Mouse (Mus musculus) hindbrain, embryonic 10.5 days (tissue): ENCODE measurements around the gene Hist1h3b. TPM values are rescaled to one million over a fixed set of nuclear protein-coding genes. Genes with fewer than 3 reads are reported as not detected.
"Not testable (repeated sequence)": the region's sequence is repeated elsewhere in the genome, so short reads cannot be mapped to it uniquely, and the experiment has no call there.

Source experiments
- DNase-seq: peaks from one replicate; pipeline ENCODE4 v3.0.0-alpha.2; 2017; ENCODE audit warnings: low spot score
- H3K27ac ChIP-seq: fragments of 300-500 bp; sonication (generic); 2 replicates; pipeline ENCODE4 v1.5.1; 2016; ENCODE audit warnings: mild to moderate bottlenecking, moderate library complexity
- H3K27me3 ChIP-seq: fragments of 300-500 bp; sonication (generic); 2 replicates; pipeline ENCODE4 v1.6.1; 2016; ENCODE audit warnings: mild to moderate bottlenecking; ENCODE audit not compliant: poor library complexity, insufficient read depth, severe bottlenecking
- H3K36me3 ChIP-seq: fragments of 300-500 bp; sonication (generic); 2 replicates; pipeline ENCODE4 v1.6.1; 2016; ENCODE audit warnings: mild to moderate bottlenecking, moderate library complexity
- H3K4me1 ChIP-seq: fragments of 300-500 bp; sonication (generic); replicated peaks from 2 replicates; pipeline ENCODE4 v1.6.1; 2016; ENCODE audit warnings: mild to moderate bottlenecking
- H3K4me3 ChIP-seq: fragments of 300-500 bp; sonication (generic); 2 replicates; pipeline ENCODE4 v1.5.1; 2016; ENCODE audit warnings: mild to moderate bottlenecking, moderate library complexity
- H3K9me3 ChIP-seq: fragments of 300-500 bp; sonication (generic); 2 replicates; pipeline ENCODE4 v1.6.1; 2016; ENCODE audit warnings: mild to moderate bottlenecking, moderate library complexity
- WGBS: fragments of 180-500 bp; shearing (Covaris S2); methylation state at CpG from one replicate; pipeline ENCODE4 v1.1.7; 2016; 5-methylcytosine and 5-hydroxymethylcytosine counted together
- polyA plus RNA-seq: library from polyadenylated mRNA; unstranded; fragments of >200 nt; fragmentation: Nextera tagmentation; extraction: Ambion mirVana; gene quantifications from 2 replicates; pipeline ENCODE4 v1.2.1, GENCODE M21; 2016

Hist1h3b gene
- polyA plus RNA-seq, result 5.5 and 8.8 TPM in 2 replicates

DNA sequence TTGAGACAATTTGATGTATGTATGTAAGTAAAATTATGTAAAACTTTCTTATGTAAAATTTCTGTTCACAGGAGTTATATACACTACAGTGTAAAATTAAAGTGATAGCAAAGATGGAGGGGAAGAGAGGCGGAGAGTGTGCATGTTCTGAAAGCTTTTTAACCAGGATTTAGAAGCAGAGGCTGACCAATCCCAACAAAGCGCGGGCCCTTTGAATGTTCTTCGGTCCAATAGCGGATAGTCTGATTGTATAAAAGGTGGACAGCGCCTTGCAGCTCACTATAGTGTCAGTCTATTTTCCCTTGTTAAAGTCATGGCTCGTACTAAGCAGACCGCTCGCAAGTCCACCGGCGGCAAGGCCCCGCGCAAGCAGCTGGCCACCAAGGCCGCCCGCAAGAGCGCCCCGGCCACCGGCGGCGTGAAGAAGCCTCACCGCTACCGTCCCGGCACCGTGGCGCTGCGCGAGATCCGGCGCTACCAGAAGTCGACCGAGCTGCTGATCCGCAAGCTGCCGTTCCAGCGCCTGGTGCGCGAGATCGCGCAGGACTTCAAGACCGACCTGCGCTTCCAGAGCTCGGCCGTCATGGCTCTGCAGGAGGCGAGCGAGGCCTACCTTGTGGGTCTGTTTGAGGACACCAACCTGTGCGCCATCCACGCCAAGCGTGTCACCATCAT, at the start of gene Hist1h3b:
Gene Hist1h3b (plus strand): TSS at position 201 of the 675 bp plus-strand sequence.
- DNase-seq, result peak; percentile 93
- WGBS, result 0% methylated on average over 25 of the region's 47 CpGs
- peaks cover 35% of the 10 kb centered on the region for H3K4me1 ChIP-seq
- H3K27ac ChIP-seq, result peak within 1 kb of the TSS; percentile 97
- peak within 1 kb of the TSS; percentile 55 for H3K4me3 ChIP-seq
- not testable (repeated sequence) for H3K36me3 ChIP-seq, H3K9me3 ChIP-seq, H3K27me3 ChIP-seq

DNA sequence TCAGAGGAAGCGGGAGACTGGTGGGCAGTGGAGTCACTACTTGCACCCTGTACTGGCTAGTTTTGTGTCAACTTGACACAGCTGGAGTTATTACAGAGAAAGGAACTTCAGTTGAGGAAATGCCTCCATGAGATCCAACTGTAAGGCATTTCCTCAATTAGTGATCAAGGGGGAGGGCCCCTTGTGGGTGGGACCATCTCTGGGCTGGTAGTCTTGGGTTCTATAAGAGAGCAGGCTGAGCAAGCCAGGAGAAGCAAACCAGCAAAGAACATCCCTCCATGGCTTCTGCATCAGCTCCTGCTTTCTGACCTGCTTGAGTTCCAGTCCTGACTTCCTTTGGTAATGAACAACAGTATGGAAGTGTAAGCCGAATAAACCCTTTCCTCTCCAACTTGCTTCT, 49.3 kb upstream of the Hist1h3b start:
- Histone ChIP-seq H3K27me3 (peaks cover 12% of the 10 kb centered on the region; the same call in 1 of the 2 replicates), H3K4me1 (peaks cover 14% of the 10 kb centered on the region)
- not testable (repeated sequence) for H3K36me3 ChIP-seq, H3K4me3 ChIP-seq, H3K9me3 ChIP-seq, DNase-seq, H3K27ac ChIP-seq
- WGBS, result 82% methylated on average over 2 of the region's 2 CpGs

DNA sequence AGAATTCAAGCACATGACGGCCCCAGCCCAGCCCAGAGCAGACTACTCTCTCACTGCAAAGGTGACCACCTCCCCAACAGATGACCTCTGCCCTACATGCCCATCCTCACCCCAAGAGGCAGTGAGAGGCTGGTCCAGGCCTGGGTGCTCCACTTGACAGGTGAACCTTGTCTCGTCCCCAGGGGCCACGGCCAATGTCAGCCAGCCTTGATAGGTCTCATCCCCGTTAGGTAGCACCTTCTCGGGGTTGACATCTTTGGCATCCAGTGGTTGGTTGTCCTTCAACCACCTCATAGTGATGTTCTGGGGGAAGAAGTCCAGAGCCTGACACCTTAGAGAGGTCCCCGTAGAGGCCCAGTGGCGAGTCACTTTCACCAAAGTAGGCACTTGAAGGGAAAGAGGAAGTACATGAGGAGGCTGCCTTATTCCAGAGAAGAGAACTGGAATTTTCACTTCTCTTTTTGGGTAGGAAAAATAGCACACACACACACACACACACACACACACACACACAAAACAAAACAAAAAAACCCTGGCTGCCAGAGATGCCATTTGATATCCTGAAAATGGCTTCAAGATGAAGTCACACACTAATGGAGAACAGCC, 46.2 kb upstream of the Hist1h3b start:
- 91% methylated on average over 7 of the region's 7 CpGs for WGBS
- no peaks in the 10 kb centered on the region for H3K36me3 ChIP-seq
- no peak overlapping the region for H3K27ac ChIP-seq
- H3K4me3 ChIP-seq, result no peak overlapping the region
- no peak for DNase-seq
- H3K4me1 ChIP-seq, result peaks cover 26% of the 10 kb centered on the region
- no peaks in the 10 kb centered on the region for H3K9me3 ChIP-seq
- H3K27me3 ChIP-seq, result peaks cover 22% of the 10 kb centered on the region; the same call in 1 of the 2 replicates

DNA sequence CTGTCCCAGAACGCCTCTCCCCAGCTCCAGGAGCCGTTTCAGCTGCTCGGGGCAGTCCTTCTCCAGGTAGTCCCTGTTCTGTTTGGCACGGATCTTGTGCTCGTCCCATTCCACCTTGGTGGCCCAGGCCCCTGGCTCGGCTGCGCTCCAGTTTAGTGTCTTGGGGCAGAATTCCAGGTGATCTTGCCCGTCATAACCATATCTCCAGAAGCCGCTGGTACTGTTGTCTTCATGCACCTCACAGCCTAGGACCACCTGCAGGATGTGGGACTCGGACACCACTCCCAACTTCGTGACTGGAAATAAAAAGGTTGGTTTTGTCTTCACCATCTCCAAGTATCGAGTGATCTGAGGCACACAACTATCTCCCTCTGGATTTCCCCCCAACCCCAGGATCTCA, 45.3 kb upstream of the Hist1h3b start:
- Histone ChIP-seq H3K4me3 (no peak overlapping the region), H3K4me1 (peaks cover 23% of the 10 kb centered on the region), H3K36me3 (no peaks in the 10 kb centered on the region), H3K27me3 (peaks cover 29% of the 10 kb centered on the region; the same call in 1 of the 2 replicates), H3K27ac (no peak overlapping the region), H3K9me3 (no peaks in the 10 kb centered on the region)
- 93% methylated on average over 12 of the region's 12 CpGs for WGBS
- DNase-seq, result no peak

DNA sequence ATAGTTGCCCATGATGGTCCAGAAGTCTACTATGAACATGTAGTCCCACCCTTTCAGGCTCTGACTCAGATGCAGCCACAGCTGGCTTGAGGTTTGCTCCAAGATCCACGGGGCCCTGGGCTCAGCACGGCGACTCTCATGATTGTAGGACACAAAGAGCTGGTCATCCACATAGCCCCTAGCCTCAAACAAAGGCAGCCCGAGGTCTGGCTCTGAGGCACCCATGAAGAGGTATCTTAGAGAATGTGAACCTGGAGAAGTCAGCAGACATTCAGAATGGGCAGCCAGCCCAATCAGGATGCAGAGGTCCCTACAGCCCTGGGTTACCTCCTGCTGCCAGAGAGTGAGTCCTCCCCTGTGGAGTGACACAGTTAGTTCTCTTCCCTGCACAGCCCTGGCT, 44.0 kb upstream of the Hist1h3b start:
- 82% methylated on average over 4 of the region's 4 CpGs for WGBS
- Histone ChIP-seq H3K27ac (no peak overlapping the region), H3K36me3 (no peaks in the 10 kb centered on the region), H3K4me3 (no peak overlapping the region), H3K9me3 (no peaks in the 10 kb centered on the region), H3K4me1 (peaks cover 23% of the 10 kb centered on the region), H3K27me3 (peaks cover 29% of the 10 kb centered on the region; the same call in 1 of the 2 replicates)
- DNase-seq, result no peak

DNA sequence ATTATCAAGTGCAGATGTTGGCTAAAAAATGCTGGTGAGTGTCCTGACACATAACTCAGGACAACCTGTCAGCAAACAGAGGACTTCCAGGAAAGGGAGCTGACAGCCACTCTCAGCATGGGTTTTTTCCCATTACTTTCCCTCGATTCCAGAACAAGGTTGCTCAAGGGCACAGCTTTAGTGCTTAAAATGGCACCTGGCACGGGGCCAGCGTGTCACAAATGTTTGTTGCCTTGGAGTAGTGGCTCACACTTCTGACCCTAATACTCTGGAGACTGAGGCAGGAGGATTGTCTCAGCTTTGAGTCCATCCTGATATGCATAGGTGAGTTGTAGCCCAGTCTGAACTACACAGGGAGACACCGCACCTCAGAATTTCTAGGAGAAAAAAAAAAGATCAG, 43.4 kb upstream of the Hist1h3b start:
- 80% methylated on average over 4 of the region's 4 CpGs for WGBS
- Histone ChIP-seq H3K4me3 (no peak overlapping the region), H3K27me3 (peaks cover 29% of the 10 kb centered on the region; the same call in 1 of the 2 replicates), H3K36me3 (no peaks in the 10 kb centered on the region), H3K4me1 (peaks cover 23% of the 10 kb centered on the region), H3K9me3 (no peaks in the 10 kb centered on the region), H3K27ac (no peak overlapping the region)
- DNase-seq, result no peak

DNA sequence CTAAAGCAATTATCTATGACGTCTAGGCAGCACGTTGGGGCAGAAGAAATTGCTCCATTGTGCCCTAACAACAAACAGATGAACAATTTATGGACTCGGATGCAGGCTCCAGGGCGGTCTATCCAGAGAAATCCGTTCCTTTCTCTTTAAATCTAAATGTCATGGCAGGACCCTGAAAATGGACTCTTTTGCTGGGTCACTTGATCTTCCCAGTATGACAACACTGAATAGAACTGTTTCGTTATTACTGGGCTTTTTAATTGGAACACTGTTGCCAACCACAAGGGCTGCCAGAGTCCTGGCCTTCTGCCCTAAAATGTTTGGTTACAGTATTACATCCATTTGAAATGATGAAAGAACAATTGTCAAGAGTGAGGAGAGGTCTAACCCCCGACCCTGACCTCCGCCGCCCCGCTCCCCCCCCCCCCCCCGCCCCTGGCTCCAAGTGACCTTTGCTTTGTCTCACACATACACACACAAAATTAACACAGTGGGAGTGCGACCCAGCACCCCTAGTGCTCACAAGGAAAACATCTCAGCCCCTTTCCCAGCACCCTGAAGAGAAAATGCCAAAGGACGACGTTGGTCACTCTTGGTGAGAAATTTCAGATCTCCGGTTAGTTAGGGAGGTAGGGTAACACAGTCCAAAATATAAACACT, 42.2 kb upstream of the Hist1h3b start:
- Histone ChIP-seq H3K36me3 (no peaks in the 10 kb centered on the region), H3K4me3 (peak overlapping the region; percentile 46), H3K27ac (peak overlapping the region; percentile 78), H3K4me1 (peaks cover 26% of the 10 kb centered on the region), H3K9me3 (no peaks in the 10 kb centered on the region), H3K27me3 (peaks cover 26% of the 10 kb centered on the region; the same call in 1 of the 2 replicates)
- peak; percentile 49 for DNase-seq
- WGBS, result 11% methylated on average over 15 of the region's 15 CpGs

DNA sequence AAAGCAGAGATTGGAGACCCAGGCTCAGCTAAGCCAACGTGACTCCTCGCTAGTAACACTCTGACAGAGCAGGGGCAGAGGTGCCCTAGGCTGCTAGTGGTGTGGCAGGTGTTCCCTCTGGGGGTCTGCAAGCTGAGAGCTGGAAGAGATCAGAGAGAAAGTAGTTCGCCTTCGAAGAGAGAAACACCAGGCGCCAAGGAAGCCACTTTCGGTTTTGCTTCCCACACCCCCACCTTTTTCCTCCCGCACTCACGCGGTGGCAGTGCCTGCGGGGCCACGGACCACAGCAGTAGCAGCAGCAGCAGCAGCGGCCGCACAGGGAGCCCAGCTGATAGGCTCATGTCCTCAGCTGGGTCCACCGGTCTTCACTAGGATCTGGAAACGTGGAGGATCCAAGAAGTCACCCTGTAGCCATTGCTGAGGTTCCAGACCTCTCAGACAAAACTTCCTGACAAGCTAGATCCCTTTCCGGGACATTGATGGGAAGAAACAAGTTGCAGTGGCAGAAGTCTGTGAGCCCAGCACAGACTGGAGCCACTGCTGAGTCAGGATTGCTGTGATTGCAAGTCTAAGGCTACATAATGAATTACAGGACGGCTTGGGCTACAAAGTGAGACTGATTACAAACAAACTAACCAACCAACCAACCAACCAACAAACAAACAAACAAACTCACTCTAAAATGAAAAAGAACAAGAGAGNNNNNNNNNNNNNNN, 41.5 kb upstream of the Hist1h3b start, which contains the start of gene Hfe:
Gene Hfe (minus strand): TSS at position 481 of the 716 bp plus-strand sequence.
- Histone ChIP-seq H3K27me3 (peaks cover 26% of the 10 kb centered on the region; the same call in 1 of the 2 replicates), H3K27ac (peak within 1 kb of the TSS; percentile 78), H3K4me1 (peaks cover 31% of the 10 kb centered on the region), H3K9me3 (no peaks in the 10 kb centered on the region), H3K36me3 (no peaks in the 10 kb centered on the region), H3K4me3 (peak within 1 kb of the TSS; percentile 46)
- peak; percentile 69 for DNase-seq
- WGBS, result 4% methylated on average over 17 of the region's 17 CpGs

DNA sequence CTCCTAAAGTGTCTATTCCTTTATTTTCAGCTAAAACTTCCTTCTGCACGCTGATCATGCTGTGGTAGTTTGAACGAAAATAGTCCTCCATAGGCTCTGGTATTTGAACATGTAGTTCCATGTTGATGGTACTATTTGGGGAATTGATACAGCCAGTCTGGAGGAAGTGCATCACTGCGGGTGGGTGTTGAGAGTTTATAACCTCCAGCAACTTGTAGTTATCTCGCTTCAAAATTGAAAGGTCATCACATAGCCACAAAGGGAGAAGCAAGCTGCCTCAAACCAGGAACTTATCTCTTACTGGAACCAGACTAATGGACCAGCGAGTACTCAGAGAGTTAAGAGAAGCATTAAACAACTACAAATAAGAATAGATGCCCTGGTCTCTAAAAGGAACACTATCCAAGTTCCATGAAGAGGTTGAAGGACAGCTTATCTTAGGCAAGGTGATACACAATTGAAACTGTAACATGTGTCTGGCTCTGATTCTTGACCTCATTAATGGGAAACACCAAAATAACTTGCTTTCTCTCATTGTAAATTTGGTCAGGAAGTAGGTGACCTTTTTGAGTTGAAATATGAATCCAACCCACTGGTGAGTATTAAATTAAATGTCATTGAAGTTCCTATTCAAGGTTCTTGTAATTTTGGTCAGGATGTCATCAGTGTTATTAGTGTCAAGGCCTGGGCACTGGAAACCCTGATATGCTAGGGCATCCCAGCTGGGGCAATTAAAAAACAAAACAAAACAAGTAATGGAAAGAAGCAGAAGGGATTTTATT, 35.6 kb upstream of the Hist1h3b start:
- WGBS, result 90% methylated on average over 5 of the region's 5 CpGs
- no peaks in the 10 kb centered on the region for H3K36me3 ChIP-seq
- no peak overlapping the region for H3K4me3 ChIP-seq
- peaks cover 10% of the 10 kb centered on the region for H3K4me1 ChIP-seq
- DNase-seq, result no peak
- H3K9me3 ChIP-seq, result 0 out of 2 replicates have a peak, but pooled peaks cover 4% of the 10 kb centered on the region
- H3K27ac ChIP-seq, result no peak overlapping the region
- peaks cover under 1% of the 10 kb centered on the region; the same call in 1 of the 2 replicates for H3K27me3 ChIP-seq

DNA sequence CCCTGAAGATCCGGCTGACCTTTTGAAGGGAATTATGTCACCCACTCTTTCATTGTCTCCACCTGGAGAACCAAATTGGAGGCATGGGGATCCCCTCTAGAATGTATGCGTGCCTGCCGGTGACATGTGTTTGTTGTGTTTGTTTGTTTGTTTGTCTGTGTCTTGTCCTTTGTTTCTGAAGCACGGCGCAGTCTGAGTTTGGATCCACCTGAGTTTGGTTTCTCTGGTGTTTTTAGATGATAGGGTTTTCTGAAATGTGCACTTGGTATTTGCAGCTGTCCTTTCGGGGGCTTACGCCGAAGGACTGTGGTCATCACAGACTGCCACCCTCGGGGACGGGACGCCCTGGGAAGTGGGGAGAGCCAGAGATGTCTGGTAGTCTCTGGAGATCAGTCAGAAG, 34.9 kb upstream of the Hist1h3b start:
- Histone ChIP-seq H3K27ac (no peak overlapping the region), H3K9me3 (0 out of 2 replicates have a peak, but pooled peaks cover 4% of the 10 kb centered on the region), H3K36me3 (no peaks in the 10 kb centered on the region), H3K4me1 (peaks cover 10% of the 10 kb centered on the region), H3K4me3 (no peak overlapping the region), H3K27me3 (no peaks in the 10 kb centered on the region)
- DNase-seq, result no peak
- WGBS, result 53% methylated on average over 11 of the region's 11 CpGs

DNA sequence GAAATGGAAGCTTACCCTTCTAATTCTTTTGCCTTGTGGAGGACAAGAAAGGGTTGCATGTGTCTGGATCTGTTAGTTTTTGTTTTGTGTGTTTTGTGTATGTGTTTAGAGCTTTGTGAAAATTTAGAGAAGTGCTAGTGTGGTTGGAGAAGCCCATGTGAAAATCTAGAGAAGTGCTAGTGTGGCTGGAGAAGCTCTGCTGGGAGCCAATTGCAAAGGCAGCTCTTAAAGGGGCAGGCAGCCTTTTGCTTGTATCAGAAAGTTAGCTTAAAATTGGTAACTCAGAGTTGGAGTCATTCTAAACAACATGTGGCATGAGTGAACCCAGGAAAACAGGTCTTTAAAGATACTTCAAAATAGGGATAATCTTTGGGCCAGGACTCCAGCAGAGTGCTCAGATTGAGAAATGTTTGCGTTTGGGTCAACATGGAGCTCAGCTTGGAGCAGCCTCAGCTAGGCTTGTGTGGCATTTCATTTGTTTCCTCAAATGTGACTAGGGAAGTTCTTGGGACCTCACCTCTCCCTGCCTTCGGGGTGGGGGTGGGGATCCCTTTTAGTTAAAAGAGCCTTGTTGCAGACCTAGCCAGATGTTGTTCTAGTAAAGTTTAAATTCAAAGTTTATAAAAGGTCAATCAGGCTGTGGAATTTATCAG, 34.3 kb upstream of the Hist1h3b start:
- 11% methylated on average over 2 of the region's 2 CpGs for WGBS
- not testable (repeated sequence) for H3K27me3 ChIP-seq, H3K27ac ChIP-seq, H3K36me3 ChIP-seq, H3K4me3 ChIP-seq, H3K9me3 ChIP-seq, DNase-seq
- peaks cover 10% of the 10 kb centered on the region for H3K4me1 ChIP-seq
